Mouse (Mus musculus) hindbrain, postnatal 0 days (tissue): ENCODE data around the gene Plin5. TPM values are rescaled to one million over a fixed set of nuclear protein-coding genes. Genes with fewer than 3 reads are reported as not detected.
"Not testable (repeated sequence)": the region's sequence is repeated elsewhere in the genome, so short reads cannot be mapped to it uniquely, and the experiment has no call there.

ENCODE experiments used
- ATAC-seq: fragments of 200-750 bp; cut with Nextera tagmentation; 2 replicates; pipeline ENCODE4 v1.8.0; 2017; ENCODE audit warnings: mild to moderate bottlenecking, moderate TSS enrichment, moderate library complexity
- DNase-seq: peaks from one replicate; pipeline ENCODE4 v3.0.0-alpha.2; 2015; ENCODE audit warnings: low spot score
- H3K27ac ChIP-seq: fragments of 300-500 bp; sonication (generic); 2 replicates; pipeline ENCODE4 v1.5.1; 2014; ENCODE audit warnings: mild to moderate bottlenecking
- H3K27me3 ChIP-seq: fragments of 300-500 bp; sonication (generic); 2 replicates; pipeline ENCODE4 v1.6.1; 2014; ENCODE audit warnings: low read length, mixed read lengths; ENCODE audit not compliant: insufficient read depth
- H3K36me3 ChIP-seq: fragments of 300-500 bp; sonication (generic); 2 replicates; pipeline ENCODE4 v1.6.1; 2014; ENCODE audit warnings: low read length, mixed read lengths; ENCODE audit not compliant: insufficient read depth
- H3K4me1 ChIP-seq: fragments of 300-500 bp; sonication (generic); 2 replicates; pipeline ENCODE4 v1.6.1; 2014; ENCODE audit warnings: antibody characterized with exemption, low read length, mixed read lengths; ENCODE audit not compliant: insufficient read depth
- H3K4me2 ChIP-seq: fragments of 300-500 bp; sonication (generic); 2 replicates; pipeline ENCODE4 v1.6.1; 2014; ENCODE audit warnings: low read depth, mild to moderate bottlenecking, low read length, moderate library complexity, mixed read lengths
- H3K4me3 ChIP-seq: fragments of 300-500 bp; sonication (generic); 2 replicates; pipeline ENCODE4 v1.5.1; 2014; ENCODE audit warnings: low read length
- H3K9ac ChIP-seq: fragments of 300-500 bp; sonication (generic); replicated peaks from 2 replicates; pipeline ENCODE4 v1.6.1; 2014; ENCODE audit warnings: mild to moderate bottlenecking, low read length, moderate library complexity, mixed read lengths
- H3K9me3 ChIP-seq: fragments of 300-500 bp; sonication (generic); 2 replicates; pipeline ENCODE4 v1.6.1; 2016; ENCODE audit warnings: low read length, mixed read lengths
- CTCF ChIP-seq: IDR thresholded peaks from 2 replicates; pipeline ENCODE4 v1.5.1; 2016; ENCODE audit warnings: antibody characterized with exemption, control low read depth, low read depth
- WGBS: fragments of 180-500 bp; shearing (Covaris S2); extraction: QIAGEN DNeasy Blood & Tissue Kit; methylation state at CpG from one replicate; pipeline ENCODE4 v1.1.7; 2014; 5-methylcytosine and 5-hydroxymethylcytosine counted together
- polyA plus RNA-seq: library from polyadenylated mRNA; unstranded; fragments of >200 nt; fragmentation: Nextera tagmentation; extraction: Ambion mirVana; gene quantifications from 2 replicates; pipeline ENCODE4 v1.2.1, GENCODE M21; 2015
- total RNA-seq: library from RNA; depleted of rRNA; stranded (reverse); fragments of >200 nt; gene quantifications from 2 replicates; pipeline ENCODE4 v1.2.3, GENCODE M21; 2014

Plin5 gene
- total and polyA plus RNA-seq, 2 experiments from 2014 or later = 3.3 to 4.4 TPM

GRCm38 (mm10) chr17:56096883-56097282 lies 20.5 kb downstream of the Plin5 start:
- ATAC-seq (no peak), DNase-seq (no peak)
- no peak for TF ChIP-seq CTCF
- Histone ChIP-seq H3K4me1 (no peaks in the 10 kb centered on the region), H3K27ac (no peak overlapping the region), H3K36me3 (peaks cover 57% of the 10 kb centered on the region), H3K4me3 (no peak overlapping the region), H3K9me3 (no peaks in the 10 kb centered on the region), H3K4me2 (no peak overlapping the region), H3K27me3 (no peaks in the 10 kb centered on the region), H3K9ac (no peak overlapping the region)
- 93% methylated on average over 12 of the region's 12 CpGs for WGBS

GRCm38 (mm10) chr17:56092794-56093193 lies 24.6 kb downstream of the Plin5 start:
- Histone ChIP-seq H3K9ac (no peak overlapping the region), H3K4me3 (no peak overlapping the region), H3K27me3 (no peaks in the 10 kb centered on the region), H3K36me3 (peaks cover 26% of the 10 kb centered on the region; the same call in 1 of the 2 replicates), H3K4me2 (no peak overlapping the region), H3K4me1 (no peaks in the 10 kb centered on the region), H3K9me3 (no peaks in the 10 kb centered on the region), H3K27ac (no peak overlapping the region; the same call in 1 of the 2 replicates)
- TF ChIP-seq CTCF = no peak
- 95% methylated on average over 1 of the region's 1 CpGs for WGBS
- ATAC-seq (0 out of 2 replicates have a peak, but pooled peaks have one; percentile 21), DNase-seq (no peak)

DNA sequence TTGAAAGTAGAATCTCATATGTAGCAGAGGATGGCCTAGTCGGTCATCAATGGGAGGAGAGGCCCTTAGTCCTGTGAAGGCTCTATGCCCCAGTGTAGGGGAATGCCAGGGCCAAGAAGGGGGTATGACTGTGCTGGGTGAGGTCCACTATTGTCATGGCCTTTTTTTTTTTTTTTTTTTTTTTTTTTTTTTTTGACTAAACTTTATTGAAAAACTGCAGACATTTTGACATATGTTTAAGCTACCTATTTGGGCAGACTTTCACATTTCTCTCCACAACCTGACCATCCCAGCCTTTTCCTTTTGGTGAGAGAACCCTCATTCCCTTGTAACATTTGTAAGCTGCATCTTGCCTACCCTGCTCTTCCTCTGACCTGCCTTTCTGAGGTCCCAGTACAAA lies 25.1 kb downstream of the Plin5 start:
- TF ChIP-seq CTCF = no peak
- Histone ChIP-seq H3K27ac (no peak overlapping the region), H3K4me3 (no peak overlapping the region), H3K4me2 (no peak overlapping the region), H3K9me3 (no peaks in the 10 kb centered on the region), H3K27me3 (no peaks in the 10 kb centered on the region), H3K36me3 (peaks cover 22% of the 10 kb centered on the region; the same call in 1 of the 2 replicates), H3K4me1 (no peaks in the 10 kb centered on the region), H3K9ac (no peak overlapping the region)
- no peak for DNase-seq
- ATAC-seq = no peak
- WGBS = 83% methylated on average over 1 of the region's 1 CpGs

- H3K9ac ChIP-seq = peak overlapping the region; percentile 84
- peak; percentile 18; the same call in 1 of the 2 replicates for TF ChIP-seq CTCF
- H3K36me3 ChIP-seq = peaks cover 5% of the 10 kb centered on the region; the same call in 1 of the 2 replicates
- DNase-seq = peak; percentile 87
- H3K9me3 ChIP-seq = no peaks in the 10 kb centered on the region
- H3K4me3 ChIP-seq = peak overlapping the region; percentile 96
- no peaks in the 10 kb centered on the region for H3K27me3 ChIP-seq
- H3K4me2 ChIP-seq = peak overlapping the region; percentile 97
- peaks cover 18% of the 10 kb centered on the region for H3K4me1 ChIP-seq
- WGBS = 7% methylated on average over 8 of the region's 8 CpGs
- H3K27ac ChIP-seq = peak overlapping the region; percentile 20; the same call in 1 of the 2 replicates
- peak; percentile 38 for ATAC-seq
These were observed 36.4 kb downstream of the Plin5 start for GRCm38 (mm10) chr17:56080781-56081585.

GRCm38 (mm10) chr17:56079921-56080320 lies 37.5 kb downstream of the Plin5 start:
- Histone ChIP-seq H3K27ac (peak overlapping the region; percentile 80), H3K9me3 (no peaks in the 10 kb centered on the region), H3K27me3 (no peaks in the 10 kb centered on the region), H3K36me3 (peaks cover 5% of the 10 kb centered on the region; the same call in 1 of the 2 replicates), H3K4me1 (peaks cover 18% of the 10 kb centered on the region), H3K4me2 (peak overlapping the region; percentile 97), H3K9ac (peak overlapping the region; percentile 84), H3K4me3 (peak overlapping the region; percentile 96)
- ATAC-seq (no peak), DNase-seq (peak; percentile 11)
- 2% methylated on average over 11 of the region's 11 CpGs for WGBS
- no peak for TF ChIP-seq CTCF

DNA sequence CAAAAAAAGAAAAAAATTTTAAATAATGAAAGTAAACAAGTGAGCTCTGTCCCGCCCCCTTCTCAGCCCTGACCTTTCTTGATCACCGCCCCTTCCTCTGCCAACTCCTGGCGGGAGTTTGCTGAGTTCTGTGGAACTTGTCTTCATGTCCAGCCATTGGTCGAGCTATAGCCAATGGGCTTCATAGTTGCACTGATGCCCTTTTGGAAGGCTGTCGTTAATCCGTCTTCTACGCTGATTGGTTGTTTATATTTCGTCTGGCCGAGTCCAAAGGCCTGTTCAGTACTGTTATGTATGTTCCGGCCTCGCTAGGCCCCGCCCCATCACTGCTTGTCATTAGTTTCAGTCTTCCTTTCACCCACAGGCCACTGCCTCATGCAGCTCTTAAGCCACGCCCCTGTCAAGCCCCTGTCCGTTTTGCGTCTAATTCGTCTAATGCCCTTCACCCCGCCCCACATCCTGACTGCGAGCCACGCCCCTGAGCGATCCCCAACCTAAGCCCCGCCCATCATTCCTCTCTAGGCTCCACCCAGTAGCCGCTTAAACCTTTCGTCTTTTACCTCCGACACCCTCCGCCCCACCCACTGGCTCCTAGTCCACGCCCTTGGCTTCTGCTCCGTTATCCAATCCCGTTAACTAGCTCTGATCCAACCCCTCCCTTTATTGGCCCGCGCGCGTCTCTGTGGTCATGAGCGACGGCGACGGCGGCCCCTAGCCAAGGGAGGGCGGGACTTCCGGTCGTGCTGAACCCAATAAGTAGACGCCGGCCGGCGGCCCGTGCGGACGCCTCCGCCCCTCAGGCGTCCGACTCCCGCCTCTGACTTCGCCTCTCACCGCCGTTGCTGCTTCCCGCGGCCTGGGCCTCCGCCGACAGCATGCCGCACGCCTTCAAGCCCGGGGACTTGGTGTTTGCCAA lies 38.3 kb downstream of the Plin5 start, which contains the start of gene Hdgfl2:
Hdgfl2 (plus strand) TSS at position 755 of the 916 bp plus-strand sequence.
- H3K9ac ChIP-seq = peak within 1 kb of the TSS; percentile 84
- H3K27ac ChIP-seq = peak within 1 kb of the TSS; percentile 80
- peaks cover 18% of the 10 kb centered on the region for H3K4me1 ChIP-seq
- H3K4me3 ChIP-seq = peak within 1 kb of the TSS; percentile 96
- H3K27me3 ChIP-seq = no peaks in the 10 kb centered on the region
- H3K4me2 ChIP-seq = peak within 1 kb of the TSS; percentile 97
- peaks cover 4% of the 10 kb centered on the region; the same call in 1 of the 2 replicates for H3K36me3 ChIP-seq
- ATAC-seq (peak; percentile 94), DNase-seq (peak; percentile 100)
- no peaks in the 10 kb centered on the region for H3K9me3 ChIP-seq
- no peak for TF ChIP-seq CTCF
- 1% methylated on average over 61 of the region's 61 CpGs for WGBS

GRCm38 (mm10) chr17:56078361-56078760 lies 39.0 kb downstream of the Plin5 start:
- not testable (repeated sequence) for H3K36me3 ChIP-seq, H3K9ac ChIP-seq, DNase-seq, H3K27ac ChIP-seq, H3K27me3 ChIP-seq, H3K9me3 ChIP-seq, ATAC-seq
- Histone ChIP-seq H3K4me2 (peak overlapping the region; percentile 43; the same call in 1 of the 2 replicates), H3K4me3 (peak overlapping the region; percentile 96; the same call in 1 of the 2 replicates), H3K4me1 (peaks cover 23% of the 10 kb centered on the region)
- WGBS = 63% methylated on average over 9 of the region's 9 CpGs
